Mouse (Mus musculus): Measurements from ENCODE around the gene Zfand3. TPM values are rescaled to one million over a fixed set of nuclear protein-coding genes. Genes with fewer than 3 reads are reported as not detected.

Zfand3 gene
- total and polyA plus RNA-seq, 3 experiments, result 23.2 to 44.0 (median 23.5) TPM

DNA sequence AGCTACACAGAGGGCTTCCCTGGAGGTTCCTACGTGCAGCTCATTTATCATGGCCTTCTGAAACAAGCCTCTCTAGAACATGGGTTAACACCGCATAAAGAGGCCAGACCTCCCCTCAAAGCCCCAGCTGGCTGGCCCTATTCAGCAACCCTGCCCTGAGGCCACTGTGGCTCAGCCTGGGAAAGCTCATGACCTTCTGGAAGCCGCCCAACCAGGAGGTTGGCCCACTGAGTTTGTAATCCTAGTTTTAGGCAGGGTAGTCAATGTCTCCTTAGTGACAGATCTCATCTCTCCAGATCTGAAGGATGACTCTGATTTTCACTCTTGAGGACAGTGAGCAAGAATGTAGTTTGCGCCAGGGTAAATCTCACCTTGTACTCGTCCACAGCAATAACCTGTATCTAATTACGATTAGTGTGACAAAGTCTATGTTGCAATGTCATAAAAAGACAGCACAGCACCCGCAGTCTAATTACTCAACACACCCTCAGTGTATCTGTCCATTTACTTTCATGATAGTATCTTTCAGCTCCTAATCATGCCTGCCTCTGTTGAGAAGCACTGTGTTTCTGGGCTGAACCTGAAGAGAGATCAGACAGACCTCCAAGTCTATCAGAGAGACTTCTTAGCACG is 251.5 kb downstream of the Zfand3 start:
- Histone ChIP-seq H3K4me2 (ENCODE audit: insufficient read depth, low read depth, poor library complexity, severe bottlenecking) (no peak overlapping the region), H3K9ac (ENCODE audit: insufficient read depth, low read depth) (no peak overlapping the region), H3K79me2 (replicated peaks; ENCODE audit: control insufficient read depth, extremely low read depth, insufficient read depth, poor library complexity, severe bottlenecking) (no peaks in the 10 kb centered on the region), H3K9me3 (replicated peaks; ENCODE audit: low read length) (no peaks in the 10 kb centered on the region), H3K36me3 (replicated peaks in 1 of 2; ENCODE audit: control insufficient read depth in 1 of 2, insufficient read depth in 1 of 2, low read length in 1 of 2) (peaks cover 0 to 30% of the 10 kb centered on the region in 2 experiments), H3K4me1 (ENCODE audit: control insufficient read depth in 1 of 2, insufficient read depth in 2 of 2) (peaks cover 18 to 32% of the 10 kb centered on the region in 2 experiments), H3K27me3 (replicated peaks) (no peaks in the 10 kb centered on the region), H3K27ac (ENCODE audit: insufficient read depth, low read depth) (no peak overlapping the region), H3K4me3 (replicated peaks in 1 of 3; ENCODE audit: low read depth in 2 of 3, low read length in 2 of 3, poor library complexity in 1 of 3) (no peak overlapping the region)
- dilution Hi-C loops (cut with MboI; ENCODE audit: extremely low pct_ligation_motif_present, extremely low pct_unique_long_range_greater_than_20kb, low sequenced_read_pairs) (no loop called here), in situ Hi-C loops (cut with MboI; ENCODE audit: low pct_ligation_motif_present, low pct_unique_long_range_greater_than_20kb, low sequenced_read_pairs) (no loop called here)
- no peak for TF ChIP-seq KAT2A (IDR thresholded peaks at IDR 0.05; ENCODE audit: insufficient replicate concordance, low read length)
- no peak for TF ChIP-seq POLR2AphosphoS2 (IDR thresholded peaks at IDR 0.05; ENCODE audit: low read depth, low read length)
- no peak for DNase-seq (ENCODE audit: extremely low read depth)

DNA sequence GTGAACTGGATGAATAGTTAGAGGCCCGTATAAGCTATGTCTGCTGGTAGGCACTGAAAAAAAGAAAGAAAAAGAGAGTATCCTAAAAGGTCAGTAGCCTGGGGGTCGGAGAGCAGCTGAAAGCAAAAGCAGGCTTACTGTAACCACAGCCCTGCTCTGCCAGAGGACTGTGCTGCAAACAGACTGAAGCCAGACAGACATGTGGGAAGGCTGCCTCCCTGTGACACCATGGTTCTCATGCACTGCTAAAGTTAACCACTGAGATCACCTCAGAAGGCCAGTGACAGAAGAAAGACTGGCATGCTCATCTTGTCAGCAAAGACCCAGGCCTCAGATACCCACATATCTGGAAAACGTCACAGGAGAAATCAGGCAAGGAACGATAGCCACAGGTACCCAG is 253.9 kb downstream of the Zfand3 start:
- no peak overlapping the region for H3K4me2 ChIP-seq (ENCODE audit: insufficient read depth, low read depth, poor library complexity, severe bottlenecking)
- DNase-seq (ENCODE audit: extremely low read depth), result peak; percentile 22
- no peaks in the 10 kb centered on the region for H3K79me2 ChIP-seq (replicated peaks; ENCODE audit: control insufficient read depth, extremely low read depth, insufficient read depth, poor library complexity, severe bottlenecking)
- H3K9me3 ChIP-seq (replicated peaks; ENCODE audit: low read length), result no peaks in the 10 kb centered on the region
- H3K27ac ChIP-seq (ENCODE audit: insufficient read depth, low read depth), result no peak overlapping the region
- peaks cover 0 to 30% of the 10 kb centered on the region in 2 experiments for H3K36me3 ChIP-seq (replicated peaks in 1 of 2; ENCODE audit: control insufficient read depth in 1 of 2, insufficient read depth in 1 of 2, low read length in 1 of 2)
- dilution Hi-C loops (cut with MboI; ENCODE audit: extremely low pct_ligation_motif_present, extremely low pct_unique_long_range_greater_than_20kb, low sequenced_read_pairs) (no loop called here), in situ Hi-C loops (cut with MboI; ENCODE audit: low pct_ligation_motif_present, low pct_unique_long_range_greater_than_20kb, low sequenced_read_pairs) (no loop called here)
- H3K27me3 ChIP-seq (replicated peaks), result no peaks in the 10 kb centered on the region
- H3K4me3 ChIP-seq (replicated peaks in 1 of 3; ENCODE audit: low read depth in 2 of 3, low read length in 2 of 3, poor library complexity in 1 of 3), result no peak overlapping the region
- no peak overlapping the region for H3K9ac ChIP-seq (ENCODE audit: insufficient read depth, low read depth)
- H3K4me1 ChIP-seq (ENCODE audit: control insufficient read depth in 1 of 2, insufficient read depth in 2 of 2), result peaks cover 22 to 47% of the 10 kb centered on the region in 2 experiments
- TF ChIP-seq ZC3H11A (IDR thresholded peaks at IDR 0.05; ENCODE audit: low read depth, low read length) (no peak), USF2 (conservative IDR thresholded peaks at IDR 0.05; ENCODE audit: low read depth, low read length) (no peak), MYC (IDR thresholded peaks at IDR 0.05; ENCODE audit: low read depth, low read length) (no peak), ZMIZ1 (IDR thresholded peaks at IDR 0.05; ENCODE audit: low read depth, low read length) (no peak), KAT2A (IDR thresholded peaks at IDR 0.05; ENCODE audit: insufficient replicate concordance, low read length) (no peak), ELF1 (IDR thresholded peaks at IDR 0.05; ENCODE audit: low read depth, low read length) (no peak), CTCF (conservative IDR thresholded peaks at IDR 0.05 in 1 of 2, IDR thresholded peaks at IDR 0.05 in 1 of 2; ENCODE audit: low read depth in 2 of 2, low read length in 2 of 2) (peak in 1 of 2 experiments; percentile 16; a peak in 1 of 4 replicates), RAD21 (IDR thresholded peaks at IDR 0.05; ENCODE audit: low read depth, low read length) (peak; percentile 28)

DNA sequence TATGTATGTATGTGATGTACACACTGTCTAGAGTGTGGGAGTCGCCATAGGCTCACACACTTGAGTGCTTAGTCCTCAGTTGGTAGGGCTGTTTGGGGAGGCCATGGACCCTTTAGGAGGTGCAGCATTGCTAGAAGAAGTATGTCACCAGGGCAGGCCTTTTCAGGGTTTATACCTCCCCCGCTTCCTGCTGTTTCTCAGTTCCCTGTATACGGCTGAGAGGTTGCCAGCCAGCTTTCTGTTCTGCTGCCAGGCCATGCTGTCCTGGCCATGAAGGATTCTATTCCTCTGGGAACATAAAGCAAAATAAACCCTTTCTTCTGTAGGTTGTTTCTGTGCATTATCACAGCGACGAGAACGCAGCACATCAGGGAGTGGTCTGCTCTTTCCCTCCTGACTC is 255.4 kb downstream of the Zfand3 start:
- TF ChIP-seq EP300 (IDR thresholded peaks at IDR 0.05; ENCODE audit: low read length), result peak; percentile 62
- TF ChIP-seq CHD1 (IDR thresholded peaks at IDR 0.05; ENCODE audit: low read depth, low read length), result peak; percentile 36; the same call in 1 of the 2 replicates
- TF ChIP-seq POLR2AphosphoS2 (IDR thresholded peaks at IDR 0.05; ENCODE audit: low read depth, low read length), result no peak
- TF ChIP-seq SIN3A (IDR thresholded peaks at IDR 0.05; ENCODE audit: low read length), result no peak; the same call in 1 of the 2 replicates
- peak; percentile 53; the same call in 1 of the 2 replicates for TF ChIP-seq IRF4 (IDR thresholded peaks at IDR 0.05; ENCODE audit: low read depth, low read length)
- TF ChIP-seq ZC3H11A (IDR thresholded peaks at IDR 0.05; ENCODE audit: low read depth, low read length), result no peak
- no peak for TF ChIP-seq HCFC1 (IDR thresholded peaks at IDR 0.05; ENCODE audit: low read depth, low read length)
- TF ChIP-seq NELFE (IDR thresholded peaks at IDR 0.05; ENCODE audit: low read depth, low read length), result no peak
- no peak for TF ChIP-seq JUN (IDR thresholded peaks at IDR 0.05; ENCODE audit: insufficient read depth, low read depth, low read length)
- TF ChIP-seq RCOR1 (conservative IDR thresholded peaks at IDR 0.05; ENCODE audit: low read depth, low read length), result no peak
- no peak for TF ChIP-seq NRF1 (IDR thresholded peaks at IDR 0.05; ENCODE audit: low read depth, low read length)
- TF ChIP-seq RAD21 (IDR thresholded peaks at IDR 0.05; ENCODE audit: low read depth, low read length), result no peak

More for the DNA sequence above, 255.4 kb downstream of the Zfand3 start:
- Histone ChIP-seq H3K79me2 (replicated peaks; ENCODE audit: control insufficient read depth, extremely low read depth, insufficient read depth, poor library complexity, severe bottlenecking) (no peaks in the 10 kb centered on the region), H3K4me2 (ENCODE audit: insufficient read depth, low read depth, poor library complexity, severe bottlenecking) (peak overlapping the region; percentile 26), H3K27ac (ENCODE audit: insufficient read depth, low read depth) (peak overlapping the region; percentile 87), H3K9me3 (replicated peaks; ENCODE audit: low read length) (no peaks in the 10 kb centered on the region), H3K4me1 (ENCODE audit: control insufficient read depth in 1 of 2, insufficient read depth in 2 of 2) (peaks cover 22 to 47% of the 10 kb centered on the region in 2 experiments), H3K27me3 (replicated peaks) (no peaks in the 10 kb centered on the region), H3K9ac (ENCODE audit: insufficient read depth, low read depth) (peak overlapping the region; percentile 34; the same call in 1 of the 2 replicates), H3K36me3 (replicated peaks in 1 of 2; ENCODE audit: control insufficient read depth in 1 of 2, insufficient read depth in 1 of 2, low read length in 1 of 2) (peaks cover 0 to 25% of the 10 kb centered on the region in 2 experiments), H3K4me3 (replicated peaks in 1 of 3; ENCODE audit: low read depth in 2 of 3, low read length in 2 of 3, poor library complexity in 1 of 3) (no peak overlapping the region)
- peak; percentile 48 for DNase-seq (ENCODE audit: extremely low read depth)
- dilution Hi-C loops (cut with MboI; ENCODE audit: extremely low pct_ligation_motif_present, extremely low pct_unique_long_range_greater_than_20kb, low sequenced_read_pairs), result no loop called here
- in situ Hi-C loops (cut with MboI; ENCODE audit: low pct_ligation_motif_present, low pct_unique_long_range_greater_than_20kb, low sequenced_read_pairs), result no loop called here
